Mouse (Mus musculus) ovary, postnatal 36 days (tissue): ENCODE data around the gene Tbx2.
A peak's percentile ranks its signal among the peaks of the same experiment; 100 is the strongest.

Source experiments
- DNase-seq: peaks from one replicate; pipeline ENCODE4 v3.0.0; 2022; ENCODE audit warnings: low spot score, mixed read lengths

Gene Tbx2

DNA sequence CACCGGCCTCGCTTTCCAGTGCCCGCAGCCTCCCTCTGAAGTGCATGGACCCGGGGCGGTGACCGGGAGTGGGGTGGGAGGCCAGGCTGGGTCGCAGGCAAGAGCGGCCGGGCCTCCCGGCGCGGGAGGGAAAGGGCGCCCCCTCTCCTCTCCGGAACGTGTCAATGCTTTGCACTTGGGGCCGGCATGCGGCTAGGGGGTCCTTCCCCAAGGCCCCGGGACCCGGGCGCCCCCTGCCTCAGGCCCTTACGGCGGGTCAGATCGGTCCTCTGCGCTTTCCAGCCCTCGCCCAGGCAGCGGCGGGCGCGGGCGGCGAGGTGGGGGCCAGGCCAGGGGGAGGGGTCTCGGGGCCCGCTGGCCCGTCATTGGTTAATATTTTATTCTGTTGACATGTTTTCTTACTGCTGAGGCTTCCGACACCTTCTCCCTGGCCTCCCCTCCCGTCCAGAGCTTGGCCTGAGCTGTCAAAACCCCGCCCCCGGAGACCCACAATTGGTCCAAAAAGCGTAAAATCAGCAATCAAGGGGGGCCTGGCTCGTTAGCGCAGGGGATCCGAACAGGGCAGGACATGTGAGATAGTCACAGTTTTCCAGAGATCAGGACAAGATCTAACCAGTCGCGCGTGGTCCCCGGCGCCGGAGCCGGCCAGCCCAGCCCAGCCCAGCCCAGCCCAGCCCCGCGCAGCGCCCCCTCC is at the start of gene Tbx2:
Gene Tbx2 (plus strand): TSS at position 321 of the 694 bp plus-strand sequence.
- DNase-seq: peak; percentile 82

- no peak for DNase-seq
Measured at GRCm38 (mm10) chr11:85786113-85786718, 46.1 kb upstream of the Tbx2 start.

DNA sequence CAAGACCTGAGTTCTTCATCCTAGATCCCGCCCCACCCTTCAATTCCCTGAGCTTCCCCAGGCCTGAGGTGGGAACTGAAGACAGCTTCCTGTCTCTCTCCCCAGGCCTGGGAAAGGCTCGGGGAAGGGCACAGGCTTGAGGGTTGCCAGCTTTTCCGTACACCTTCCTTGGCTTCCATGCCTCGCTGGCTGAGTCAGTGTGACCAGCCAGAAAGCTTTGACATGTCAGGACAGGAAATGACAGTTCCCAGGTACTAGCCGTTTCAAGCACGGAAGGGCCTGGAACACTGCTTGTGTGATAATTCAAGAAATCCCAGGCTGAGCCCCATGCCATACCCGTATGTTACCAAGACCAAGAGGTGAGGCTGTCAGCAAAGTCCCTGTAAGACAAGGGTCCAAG is 42.6 kb upstream of the Tbx2 start:
- no peak for DNase-seq

DNA sequence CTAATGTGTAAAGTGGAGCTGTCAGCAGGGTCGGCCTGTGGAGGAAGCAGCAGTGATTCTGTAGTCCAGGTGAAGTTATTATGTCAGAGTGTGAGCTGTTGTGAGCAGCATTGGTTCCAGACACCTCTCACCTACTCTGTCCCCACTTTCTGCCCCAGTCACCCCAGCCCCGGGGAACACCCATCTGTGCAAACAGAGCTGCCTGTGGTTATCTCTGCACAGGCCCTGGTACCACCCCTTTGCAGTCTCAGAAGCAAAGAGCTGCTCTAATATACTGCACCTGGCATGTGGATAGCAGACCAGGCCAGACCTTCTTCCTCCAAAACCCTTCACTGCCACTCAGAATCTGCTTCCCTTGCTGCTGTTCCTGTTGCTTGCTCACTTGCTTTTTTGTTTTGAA is 42.1 kb upstream of the Tbx2 start:
- DNase-seq: no peak

DNA sequence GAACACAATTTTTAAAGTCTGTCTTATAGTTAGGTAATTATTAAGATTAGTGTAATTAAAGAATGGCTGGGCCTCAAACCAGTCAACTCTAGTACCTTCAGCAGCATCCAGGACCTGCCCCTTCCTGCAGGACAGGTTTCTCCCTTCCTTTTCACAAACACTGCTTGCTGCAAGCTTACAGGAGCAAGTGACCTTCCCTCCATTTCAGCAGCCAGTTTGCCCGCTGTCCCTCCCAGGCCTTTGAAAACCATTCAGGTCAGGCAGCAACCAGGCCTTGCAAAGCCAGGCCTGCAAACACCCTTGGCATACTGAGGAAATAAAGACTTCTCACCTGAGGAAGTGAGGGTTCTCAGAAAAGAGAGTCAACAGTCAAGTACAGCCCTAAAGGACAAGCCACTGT is 41.1 kb upstream of the Tbx2 start:
- no peak for DNase-seq

DNA sequence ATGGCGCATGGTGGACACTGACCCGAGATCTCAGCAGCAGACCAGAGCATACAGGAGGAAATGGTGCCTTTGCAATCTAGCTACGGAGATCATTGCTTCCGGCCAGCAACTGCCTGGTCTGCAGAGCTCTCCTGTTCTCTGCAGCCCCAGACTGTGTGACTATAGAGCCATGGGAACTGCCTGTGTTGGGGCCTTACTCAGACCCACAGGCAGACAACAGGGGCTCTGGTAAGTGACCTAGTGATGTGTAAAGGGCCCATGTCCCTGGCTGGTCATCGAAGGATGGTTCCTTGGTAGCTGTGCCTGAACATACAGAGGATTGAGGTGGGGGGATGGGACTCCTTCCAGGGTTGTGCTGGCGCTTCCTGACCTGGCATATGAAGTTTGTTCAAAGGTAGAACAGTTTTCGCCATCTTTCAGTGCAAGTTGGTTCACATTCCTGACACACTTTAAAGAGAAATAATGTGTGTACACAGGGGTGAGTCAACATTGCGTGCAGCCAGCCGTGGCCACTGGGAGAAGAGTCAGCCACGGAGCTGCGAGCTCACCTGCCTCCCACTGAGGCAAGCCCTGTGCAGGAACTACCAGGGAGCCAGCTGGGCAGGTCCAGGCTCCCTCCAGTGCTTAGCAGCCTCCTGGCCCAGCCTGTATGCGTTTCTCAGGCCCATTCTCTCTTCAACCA is 39.7 kb upstream of the Tbx2 start:
- DNase-seq: peak; percentile 35

GRCm38 (mm10) chr11:85799456-85799855 is 32.9 kb upstream of the Tbx2 start:
- DNase-seq: no peak

- DNase-seq: no peak
Measured at GRCm38 (mm10) chr11:85799856-85800255, 32.5 kb upstream of the Tbx2 start.

DNA sequence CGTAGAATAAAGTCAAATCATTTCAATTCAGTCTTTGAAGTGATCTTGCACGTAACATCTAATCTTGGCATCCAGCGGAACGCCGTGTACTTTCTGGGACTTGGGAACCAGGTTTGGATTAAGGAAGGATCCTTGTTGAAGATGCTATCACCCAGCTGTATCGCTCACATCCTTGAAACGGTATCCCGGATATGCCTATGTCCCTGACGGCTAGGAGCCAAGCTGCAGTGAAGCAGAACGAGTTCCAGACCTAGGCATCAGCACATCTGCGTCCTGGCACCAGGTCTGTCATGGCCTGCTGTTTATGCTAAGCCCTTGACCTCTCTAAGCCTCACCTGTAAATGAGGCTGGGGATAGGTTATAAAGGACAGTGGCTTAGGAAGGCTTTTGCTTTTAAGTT is 32.0 kb upstream of the Tbx2 start:
- no peak for DNase-seq

DNA sequence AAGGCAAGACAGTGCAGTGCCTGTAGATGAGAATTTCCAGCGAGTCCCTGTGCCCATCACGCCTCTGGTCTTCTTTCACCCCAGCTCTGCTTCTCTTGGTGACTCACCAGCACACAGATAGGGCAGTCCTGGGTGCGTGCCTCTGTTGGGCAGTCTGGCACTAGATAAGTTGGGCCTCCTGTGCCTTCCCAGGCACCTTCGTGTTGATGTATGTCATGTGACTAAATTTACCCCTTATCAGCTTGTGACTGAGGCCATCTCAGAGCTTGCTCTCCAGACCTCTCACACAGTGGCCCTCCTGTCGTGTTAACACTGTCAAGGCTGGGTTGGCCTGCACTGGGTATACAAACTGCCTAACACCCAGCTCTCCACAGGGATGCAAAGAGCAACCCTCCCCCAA is 28.3 kb upstream of the Tbx2 start:
- DNase-seq: no peak

DNA sequence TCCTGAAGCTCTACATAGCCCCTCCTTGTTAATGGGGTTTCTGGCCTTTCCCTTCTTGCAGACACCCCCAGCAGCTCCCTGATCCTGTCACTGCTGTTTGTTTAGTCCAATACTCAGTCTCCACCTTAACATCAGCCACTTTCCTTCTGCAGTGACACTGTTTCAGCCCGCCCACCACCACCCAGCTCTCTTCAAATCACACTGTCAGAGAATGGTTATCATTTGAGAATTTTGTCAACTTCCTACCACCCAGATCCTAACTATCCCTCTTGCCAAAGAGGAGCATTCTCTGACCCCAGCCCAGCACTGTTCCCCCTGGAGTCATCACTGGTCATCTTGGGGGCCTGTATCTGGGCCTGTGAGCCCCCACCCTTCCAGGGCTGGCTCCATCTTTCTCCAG is 26.6 kb upstream of the Tbx2 start:
- DNase-seq: no peak

GRCm38 (mm10) chr11:85807353-85807752 is 25.0 kb upstream of the Tbx2 start:
- DNase-seq: no peak

DNA sequence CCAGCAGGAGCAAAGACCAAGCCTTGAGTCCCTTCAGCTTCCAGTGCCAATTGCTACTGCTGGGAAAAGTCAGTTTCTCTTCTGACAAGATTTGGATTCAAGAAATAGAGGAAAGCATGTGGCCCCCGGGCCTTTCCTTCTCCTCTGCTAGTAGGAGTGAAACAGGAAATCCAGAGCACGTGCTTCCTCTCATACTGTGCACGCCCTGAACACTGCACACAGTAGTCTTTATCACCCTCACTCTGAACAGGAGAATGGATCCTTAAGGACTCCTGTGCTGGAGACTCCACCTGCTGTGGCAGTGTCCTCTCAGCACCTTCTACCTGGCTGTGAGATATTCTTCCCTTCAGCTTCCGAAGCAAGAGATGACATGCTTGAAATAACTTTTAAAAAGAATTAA is 21.1 kb upstream of the Tbx2 start:
- DNase-seq: no peak

- no peak for DNase-seq
Measured at GRCm38 (mm10) chr11:85811676-85812075, 20.7 kb upstream of the Tbx2 start.

GRCm38 (mm10) chr11:85812201-85812966 is 20.0 kb upstream of the Tbx2 start:
- no peak for DNase-seq

DNA sequence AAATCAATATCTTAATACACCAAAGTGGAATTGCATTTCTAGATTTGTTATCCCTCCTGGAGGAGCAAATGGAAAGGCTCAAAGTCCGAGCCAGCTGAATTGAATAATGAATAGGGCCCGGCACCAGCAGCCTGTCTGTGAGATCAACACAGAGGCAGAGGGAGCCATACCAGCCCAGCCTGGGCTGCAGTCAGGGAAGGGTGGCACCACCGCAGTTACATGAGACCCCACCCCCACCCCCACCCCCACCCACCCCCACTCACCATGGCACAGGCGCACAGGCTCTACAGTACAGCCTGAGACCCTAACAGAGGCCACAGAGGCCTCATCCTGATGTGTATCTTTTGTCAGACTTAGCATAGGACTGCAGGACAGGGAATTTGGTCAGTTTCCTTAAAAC is 17.7 kb upstream of the Tbx2 start:
- DNase-seq: no peak

GRCm38 (mm10) chr11:85816471-85816870 is 15.9 kb upstream of the Tbx2 start:
- no peak for DNase-seq

GRCm38 (mm10) chr11:85818401-85818800 is 13.9 kb upstream of the Tbx2 start:
- no peak for DNase-seq

DNA sequence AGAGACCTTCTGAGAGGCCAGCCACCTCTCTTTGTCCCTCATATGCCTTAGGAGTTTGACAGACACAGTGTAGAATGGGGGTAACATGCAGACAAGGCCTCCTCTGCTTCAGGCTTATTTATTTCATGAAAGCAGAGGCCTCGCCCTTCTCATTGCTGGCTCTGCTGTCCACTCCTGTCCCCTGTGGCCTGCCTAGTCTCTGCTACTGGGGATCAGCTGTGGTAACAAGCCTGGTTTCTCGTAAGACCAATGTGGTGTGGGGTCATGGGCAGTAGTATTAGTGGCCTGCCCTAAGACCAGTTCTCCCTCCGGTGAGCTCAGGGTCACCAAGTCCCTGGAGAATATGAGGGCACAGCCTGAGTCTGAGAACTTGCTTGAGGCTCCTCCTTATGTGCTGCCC is 11.4 kb upstream of the Tbx2 start:
- no peak for DNase-seq

- no peak for DNase-seq
Measured at GRCm38 (mm10) chr11:85821659-85822058, 10.7 kb upstream of the Tbx2 start.

- peak; percentile 86 for DNase-seq
Measured at GRCm38 (mm10) chr11:85823181-85823580, 9.2 kb upstream of the Tbx2 start.

GRCm38 (mm10) chr11:85823794-85824193 is 8.6 kb upstream of the Tbx2 start:
- DNase-seq: no peak

DNA sequence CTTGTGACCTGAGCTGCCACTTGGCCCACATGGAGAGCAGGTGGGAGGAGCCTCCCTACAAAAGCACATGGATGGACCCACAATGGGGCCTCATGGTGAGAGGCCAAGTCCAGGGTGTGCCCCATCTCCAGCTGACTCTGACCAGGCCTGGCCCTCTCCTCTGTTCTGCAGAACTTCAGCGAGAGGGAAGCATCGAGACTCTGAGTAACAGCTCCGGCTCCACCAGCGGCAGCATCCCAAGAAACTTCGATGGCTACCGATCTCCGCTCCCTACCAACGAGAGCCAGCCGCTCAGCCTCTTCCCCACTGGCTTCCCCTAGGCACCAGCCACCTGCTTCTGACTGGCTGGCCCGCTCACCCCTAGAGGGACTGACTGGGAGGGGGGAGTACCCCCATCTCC is 7.3 kb upstream of the Tbx2 start:
- DNase-seq: no peak
